Mouse (Mus musculus) myocyte (in vitro differentiated cells): ENCODE data around the gene Rasgrf1.

Experiments used
- MYOG ChIP-seq, 3 experiments: IDR thresholded peaks; one replicate each; pipeline ENCODE4 v1.6.1; 2011; ENCODE audit warnings: control low read depth in 2 of 3, low read depth in 2 of 3, mild to moderate bottlenecking in 2 of 3; ENCODE audit not compliant: insufficient read length in 2 of 3, control insufficient read depth in 1 of 3, insufficient read depth in 1 of 3
- POLR2A ChIP-seq: IDR thresholded peaks from one replicate; pipeline ENCODE4 v1.6.1; 2011; ENCODE audit warnings: low read depth, mild to moderate bottlenecking, control low read depth, moderate library complexity; ENCODE audit not compliant: insufficient read length

DNA sequence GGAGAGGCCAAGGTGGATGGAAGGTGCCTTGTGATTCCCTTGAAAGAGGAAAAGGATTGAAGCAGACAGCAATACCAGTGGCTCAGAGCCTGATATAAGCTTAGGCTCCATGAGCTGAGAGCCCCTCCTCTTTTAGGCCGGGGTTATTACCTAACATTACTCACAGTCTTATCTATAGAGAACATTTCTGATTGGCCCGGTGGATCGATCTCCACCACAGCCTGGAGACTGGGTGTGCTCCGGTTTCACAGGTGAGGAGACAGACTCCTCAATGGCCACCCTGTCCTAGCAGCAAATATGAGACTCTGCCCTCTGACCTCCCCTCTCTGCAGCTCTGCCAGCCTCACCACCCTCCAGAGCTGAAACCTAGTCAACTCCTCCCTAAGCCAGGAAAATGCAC is 3.4 kb downstream of the Rasgrf1 start:
- TF ChIP-seq MYOG (IDR thresholded peaks at IDR 0.05; ENCODE audit: control insufficient read depth in 1 of 3, insufficient read depth in 1 of 3, insufficient read length in 2 of 3, low read depth in 2 of 3) (no peak), POLR2A (no peak)
